Mouse (Mus musculus) gastrocnemius, postnatal 14 days (tissue): ENCODE data around the gene Wnt2b. TPM values are rescaled to one million over a fixed set of nuclear protein-coding genes. Genes with fewer than 3 reads are reported as not detected.
A peak's percentile ranks its signal among the peaks of the same experiment; 100 is the strongest.

ENCODE experiments used
- DNase-seq: peaks from one replicate; pipeline ENCODE4 v3.0.0; 2021; ENCODE audit warnings: mixed read lengths
- intact Hi-C: fragments of 180-260 bp; cut with DNase I; formaldehyde crosslinking; loops from one replicate; pipeline ENCODE4 v1.15.1; 2025; ENCODE audit warnings: low total_unique reads
- long read RNA-seq, 2 experiments: library from polyadenylated mRNA; stranded (forward); transcript quantifications; one replicate each; pipeline ENCODE4 v2.0.0; 2021
- total RNA-seq, 2 experiments: library from RNA; stranded (reverse); gene quantifications; 2 replicates each; pipeline ENCODE4 v1.2.3; 2021

The Wnt2b gene
- under 1 TPM; 0.78 to 0.86 TPM for total RNA-seq
- long read RNA-seq, experiment 1: 0 reads
- long read RNA-seq, experiment 2: 0 reads

GRCm38 (mm10) chr3:104961066-104962059 is at the start of gene Wnt2b:
Gene Wnt2b, minus strand, starts transcription at chr3:104961921.
- peak; percentile 36 for DNase-seq
- intact Hi-C loops: loop anchor here (10.0 kb wide), 3 partner anchors 87 to 247 kb away; partner anchors contain the start of genes Fam19a3, Ppm1j and Rhoc

- no peak for DNase-seq
- intact Hi-C loops: no loop called here
These were observed 49.1 kb upstream of the Wnt2b start for GRCm38 (mm10) chr3:105010681-105011339.

GRCm38 (mm10) chr3:105008070-105008469 is 46.3 kb upstream of the Wnt2b start:
- intact Hi-C loops: no loop called here

GRCm38 (mm10) chr3:105006101-105006500 is 44.4 kb upstream of the Wnt2b start:
- DNase-seq: no peak
- intact Hi-C loops: no loop called here

More at GRCm38 (mm10) chr3:105008070-105008469, 46.3 kb upstream of the Wnt2b start:
- no peak for DNase-seq

- intact Hi-C loops: no loop called here
- no peak for DNase-seq
These were observed 43.9 kb upstream of the Wnt2b start for GRCm38 (mm10) chr3:105005561-105006065.

GRCm38 (mm10) chr3:105005011-105005410 is 43.3 kb upstream of the Wnt2b start:
- intact Hi-C loops: no loop called here

GRCm38 (mm10) chr3:105003960-105004463 is 42.3 kb upstream of the Wnt2b start:
- intact Hi-C loops: no loop called here
- peak; percentile 13 for DNase-seq

More at GRCm38 (mm10) chr3:105005011-105005410, 43.3 kb upstream of the Wnt2b start:
- no peak for DNase-seq

GRCm38 (mm10) chr3:105001374-105001773 is 39.7 kb upstream of the Wnt2b start:
- no peak for DNase-seq
- intact Hi-C loops: no loop called here

GRCm38 (mm10) chr3:105000561-105000960 is 38.8 kb upstream of the Wnt2b start:
- intact Hi-C loops: no loop called here
- no peak for DNase-seq

GRCm38 (mm10) chr3:104997563-104997962 is 35.8 kb upstream of the Wnt2b start:
- DNase-seq: no peak
- intact Hi-C loops: no loop called here

- intact Hi-C loops: no loop called here
- no peak for DNase-seq
These were observed 34.0 kb upstream of the Wnt2b start for GRCm38 (mm10) chr3:104995707-104996106.

GRCm38 (mm10) chr3:104994415-104994841 is 32.7 kb upstream of the Wnt2b start:
- DNase-seq: no peak
- intact Hi-C loops: no loop called here

GRCm38 (mm10) chr3:104993800-104994199 is 32.1 kb upstream of the Wnt2b start:
- intact Hi-C loops: no loop called here
- peak; percentile 8 for DNase-seq

GRCm38 (mm10) chr3:104992709-104993388 is 31.1 kb upstream of the Wnt2b start:
- peak; percentile 91 for DNase-seq
- intact Hi-C loops: no loop called here

- intact Hi-C loops: no loop called here
- DNase-seq: peak; percentile 28
These were observed 30.0 kb upstream of the Wnt2b start for GRCm38 (mm10) chr3:104991703-104992102.

GRCm38 (mm10) chr3:104987884-104988283 is 26.2 kb upstream of the Wnt2b start:
- DNase-seq: no peak
- intact Hi-C loops: loop anchor here (2.0 kb wide), 1 partner anchor 73 kb away; no protein-coding TSS in a partner anchor

- intact Hi-C loops: no loop called here
These were observed 18.0 kb upstream of the Wnt2b start for GRCm38 (mm10) chr3:104979735-104980134.

GRCm38 (mm10) chr3:104967548-104968300 is 6.0 kb upstream of the Wnt2b start:
- intact Hi-C loops: loop anchor here (10.0 kb wide), 3 partner anchors 93 to 253 kb away; partner anchors contain the start of genes Fam19a3, Ppm1j and Rhoc
- DNase-seq: peak; percentile 92

More at GRCm38 (mm10) chr3:104979735-104980134, 18.0 kb upstream of the Wnt2b start:
- DNase-seq: no peak
